Mouse (Mus musculus) right cerebral cortex, postnatal 14 days (tissue): Measurements from ENCODE around the gene Adamtsl1.

Source experiments
- DNase-seq: peaks from one replicate; pipeline ENCODE4 v3.0.0; 2022

The Adamtsl1 gene

DNA sequence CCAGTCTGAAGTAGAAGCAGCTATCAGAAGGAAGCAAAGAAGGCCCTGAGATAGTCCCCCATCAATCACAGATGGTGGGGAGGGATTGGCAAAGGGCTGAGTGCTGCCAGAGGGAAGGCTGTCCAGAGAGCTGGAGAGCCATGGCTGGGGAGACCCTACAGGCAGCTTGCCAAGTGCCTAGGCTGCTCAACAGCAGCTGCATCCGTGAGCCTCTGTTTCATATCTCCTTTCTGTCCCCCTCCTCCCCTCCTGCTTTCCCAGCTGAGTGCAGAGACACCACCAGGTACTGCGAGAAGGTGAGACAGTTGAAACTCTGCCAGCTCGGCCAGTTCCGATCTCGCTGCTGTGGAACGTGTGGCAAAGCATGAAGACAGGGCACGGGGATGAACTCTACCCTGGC is 911.6 kb downstream of the Adamtsl1 start:
- DNase-seq, result no peak

DNA sequence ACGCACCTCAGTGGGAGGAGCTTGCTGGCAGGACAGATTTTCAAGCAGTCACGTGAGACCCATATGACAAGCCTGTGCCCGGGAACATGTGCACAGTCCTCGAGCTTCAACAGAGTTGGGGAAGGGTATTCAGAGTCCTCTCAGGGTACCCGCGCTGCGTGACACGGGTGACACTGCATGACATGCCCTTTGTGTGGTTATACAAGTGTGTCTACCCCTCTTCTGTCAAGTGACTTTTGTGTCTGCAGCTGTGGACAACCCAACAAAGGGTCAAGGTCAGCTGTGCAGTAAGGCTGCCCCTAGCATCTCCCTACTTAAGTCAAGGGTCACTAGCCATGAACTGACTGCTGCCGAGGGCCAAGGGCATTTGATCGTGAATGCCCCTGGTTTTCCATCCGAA is 912.6 kb downstream of the Adamtsl1 start:
- DNase-seq, result no peak

DNA sequence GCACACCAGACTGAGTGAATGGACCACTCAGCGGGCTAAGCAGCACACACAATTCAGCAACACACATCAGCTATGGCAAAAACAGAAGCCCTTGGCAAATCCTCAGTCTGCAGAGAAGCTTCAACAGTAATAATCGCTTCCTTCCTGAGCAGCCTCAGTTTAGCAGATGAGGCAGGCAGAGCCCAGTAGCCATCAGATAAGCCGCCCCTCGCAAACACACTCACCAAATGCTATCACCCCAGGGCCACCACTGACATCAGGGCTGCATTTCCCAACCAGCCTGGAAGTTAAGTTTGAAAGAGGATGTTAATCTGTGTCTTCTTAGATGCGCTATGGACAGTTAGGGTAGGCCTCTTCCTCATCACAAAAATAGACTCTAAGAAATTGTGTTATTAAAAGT is 913.3 kb downstream of the Adamtsl1 start:
- DNase-seq, result no peak

DNA sequence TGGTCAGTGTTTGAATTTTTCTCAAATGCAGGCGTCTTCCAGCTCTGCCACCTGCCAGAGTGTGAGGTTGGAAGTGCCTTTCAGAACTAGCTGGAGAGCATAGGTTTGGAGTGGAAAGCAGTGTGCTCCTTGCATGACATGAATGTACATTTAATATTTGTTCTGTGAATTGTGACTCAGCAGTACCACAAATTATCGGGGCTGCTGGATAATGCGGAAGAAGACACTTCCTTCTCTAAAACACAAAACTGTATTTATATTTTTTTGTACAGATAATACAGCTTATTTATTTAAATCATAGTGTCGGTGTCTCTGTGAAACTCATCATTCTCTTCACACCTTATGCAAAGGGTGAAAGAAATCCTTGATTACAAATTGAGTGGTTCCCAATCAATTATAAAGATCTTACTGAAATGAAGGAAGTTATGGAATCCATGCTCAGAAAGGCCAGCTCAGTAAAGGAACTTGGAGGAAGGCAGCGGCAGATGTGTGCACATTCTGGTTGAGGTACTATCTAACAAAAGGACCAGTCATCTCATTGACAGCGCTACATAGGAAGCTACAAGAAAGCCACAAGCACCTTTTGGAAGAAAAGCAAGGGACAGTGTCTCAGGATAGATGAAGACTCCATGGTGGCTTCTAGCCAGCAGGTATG is 914.2 kb downstream of the Adamtsl1 start:
- no peak for DNase-seq

DNA sequence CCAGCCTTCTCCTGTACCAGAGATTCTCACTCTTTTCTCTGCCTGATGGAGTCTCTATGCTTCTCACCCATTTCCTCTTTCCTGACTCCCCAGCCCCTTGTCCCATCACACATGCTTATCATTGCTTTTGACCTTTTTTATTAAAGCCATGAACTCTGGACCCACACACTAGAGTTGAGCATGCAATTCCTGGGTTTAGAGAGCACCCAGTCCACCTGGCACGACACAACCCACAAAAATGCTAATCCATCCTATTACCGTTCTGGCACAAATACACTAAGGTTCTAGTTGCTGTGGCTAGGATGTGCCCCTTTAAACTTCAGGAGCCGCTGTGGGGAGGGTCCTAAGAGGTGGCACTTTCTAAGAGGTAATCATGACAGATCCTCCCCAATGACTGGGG is 921.7 kb downstream of the Adamtsl1 start:
- no peak for DNase-seq

DNA sequence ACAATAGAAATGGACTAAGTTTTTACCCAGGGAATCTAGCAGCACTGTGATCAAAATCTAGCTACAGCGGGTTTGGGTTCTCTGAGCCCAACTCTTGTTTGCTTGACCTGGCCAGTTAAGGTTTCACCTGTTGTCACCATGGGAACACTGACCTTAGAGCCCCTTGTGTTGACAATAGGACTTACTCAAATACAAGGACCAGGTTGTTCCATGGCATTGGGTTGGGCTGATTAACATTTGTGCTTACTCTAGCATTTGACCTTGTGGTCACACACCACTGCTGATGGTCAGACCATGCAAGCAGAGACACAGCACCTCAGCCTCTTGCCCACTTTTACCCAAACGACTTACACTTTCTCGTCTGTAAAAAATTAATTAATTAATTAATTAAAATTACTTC is 922.4 kb downstream of the Adamtsl1 start:
- DNase-seq, result no peak

DNA sequence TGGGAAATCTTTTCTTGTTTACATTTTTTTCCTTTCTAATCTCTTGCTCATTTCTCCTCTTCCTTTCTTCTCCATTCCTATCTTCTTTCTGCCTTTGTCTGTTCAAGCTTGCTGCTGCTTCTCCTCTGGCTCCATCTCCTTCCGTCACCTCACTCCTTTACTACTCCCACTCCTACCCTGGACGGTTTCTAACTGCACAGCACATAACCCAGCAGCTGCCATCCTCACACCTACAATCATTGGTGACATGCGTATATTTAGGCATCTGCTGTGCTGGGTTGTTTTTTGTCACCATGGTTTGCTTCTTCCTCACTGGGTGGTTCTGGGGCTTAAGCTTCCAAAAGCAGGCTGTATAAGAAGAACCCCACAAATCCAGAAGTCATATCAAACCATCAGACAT is 936.5 kb downstream of the Adamtsl1 start:
- DNase-seq, result no peak

DNA sequence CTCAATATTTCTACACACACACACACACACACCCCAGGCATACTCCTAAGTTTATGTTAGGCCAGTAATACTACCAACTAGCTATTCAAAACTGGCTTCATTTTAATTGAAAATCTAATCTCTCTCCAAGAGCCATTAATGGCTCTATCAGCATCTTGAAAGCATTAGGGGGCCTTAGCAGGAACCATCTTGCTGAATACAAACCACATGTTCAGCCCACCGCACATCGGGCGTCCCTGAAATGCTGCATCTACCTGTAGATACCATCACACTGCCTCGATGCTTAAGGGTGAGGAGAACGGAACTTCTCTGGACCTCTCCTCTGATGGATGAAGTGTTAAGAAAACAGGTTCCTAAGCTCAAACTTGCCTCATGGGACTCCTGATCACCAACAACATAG is 950.8 kb downstream of the Adamtsl1 start:
- no peak for DNase-seq
